Mouse (Mus musculus): ENCODE measurements around the gene Gm47841.

Gene Gm47841

DNA sequence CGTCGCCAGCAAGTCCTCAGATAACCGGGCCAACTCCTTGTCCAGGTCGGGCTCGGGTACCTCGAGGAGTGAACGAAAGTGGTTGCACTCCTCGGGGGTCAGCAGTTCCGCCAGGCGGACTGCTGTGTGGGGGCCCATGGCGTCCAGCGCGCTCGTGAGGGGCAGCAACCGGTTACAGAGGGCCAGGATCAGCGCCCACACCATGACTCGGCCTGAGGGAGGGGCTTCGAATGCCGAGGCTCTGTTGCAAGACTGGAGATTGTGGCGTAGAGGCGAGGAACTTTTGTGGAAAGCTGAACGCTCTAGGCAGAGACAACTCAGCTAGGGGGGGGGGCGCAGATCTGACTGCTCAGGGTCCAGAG is at the start of gene Gm47841:
Gene Gm47841, minus strand, starts transcription at position 204 of the 362 bp plus-strand sequence.
- DNase-seq = peak; percentile 66

GRCm38 (mm10) chr15:101095392-101095791 is 48.2 kb upstream of the Gm47841 start:
- no peak for DNase-seq

DNA sequence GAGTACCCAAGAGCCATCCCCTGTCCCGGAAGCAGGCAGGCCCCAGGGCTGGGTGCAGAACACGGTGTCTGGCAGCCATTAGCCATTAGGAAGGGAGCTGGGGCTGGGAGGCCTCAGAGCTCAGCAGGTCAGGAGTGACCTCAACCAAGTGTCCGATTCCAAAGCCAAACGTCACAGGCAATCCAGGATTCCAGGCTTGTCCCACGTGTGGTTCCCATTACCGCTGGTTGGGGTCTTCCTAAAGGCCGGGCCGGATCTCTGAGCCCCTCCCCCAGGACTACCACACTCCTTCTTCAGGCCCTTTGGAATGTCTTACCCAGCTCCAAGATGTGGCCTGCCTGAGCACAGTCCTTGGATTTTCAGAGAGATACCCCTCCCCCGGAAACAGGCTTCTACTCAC is 47.8 kb upstream of the Gm47841 start:
- no peak for DNase-seq

- no peak for DNase-seq
These were observed 46.8 kb upstream of the Gm47841 start for GRCm38 (mm10) chr15:101093988-101094387.

DNA sequence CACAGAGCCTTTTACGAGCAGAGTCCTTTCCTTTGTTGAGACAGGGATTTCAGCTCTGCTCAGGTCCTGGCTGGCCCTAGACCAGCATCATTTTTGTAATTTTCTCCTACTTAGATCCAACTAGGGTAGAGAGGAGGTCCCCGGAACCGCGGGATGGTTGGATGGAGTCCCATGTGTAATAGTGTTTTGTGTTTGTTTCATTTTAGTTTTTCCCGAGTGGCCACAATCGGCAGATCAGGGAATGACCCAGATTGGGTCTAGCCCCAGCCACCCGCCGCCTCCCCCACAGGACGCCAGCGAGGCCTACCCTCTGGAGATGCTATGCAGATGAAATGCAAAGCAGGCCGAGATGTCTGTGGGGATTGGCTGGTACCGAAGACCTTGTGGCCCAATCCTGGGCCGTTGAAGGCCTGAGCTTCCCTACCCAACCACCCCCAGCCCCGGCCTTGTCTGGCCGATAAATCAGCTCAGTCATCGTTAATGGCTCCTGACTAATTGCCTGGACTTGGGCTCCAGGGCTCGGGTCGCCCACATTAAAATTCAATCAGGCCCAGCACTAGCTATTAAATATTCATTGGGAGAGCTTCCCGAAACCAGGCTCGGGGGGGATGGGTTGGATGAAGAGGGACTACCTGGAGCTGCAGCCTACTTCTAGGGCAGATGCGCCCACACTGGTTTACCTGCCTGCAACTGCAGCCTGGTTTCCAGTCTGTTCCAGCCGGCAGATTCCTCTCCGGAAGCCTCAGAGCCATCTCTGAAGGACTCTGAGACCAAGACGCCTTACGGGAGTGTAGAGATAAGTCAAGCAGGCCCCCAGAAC is 45.8 kb upstream of the Gm47841 start:
- no peak for DNase-seq

DNA sequence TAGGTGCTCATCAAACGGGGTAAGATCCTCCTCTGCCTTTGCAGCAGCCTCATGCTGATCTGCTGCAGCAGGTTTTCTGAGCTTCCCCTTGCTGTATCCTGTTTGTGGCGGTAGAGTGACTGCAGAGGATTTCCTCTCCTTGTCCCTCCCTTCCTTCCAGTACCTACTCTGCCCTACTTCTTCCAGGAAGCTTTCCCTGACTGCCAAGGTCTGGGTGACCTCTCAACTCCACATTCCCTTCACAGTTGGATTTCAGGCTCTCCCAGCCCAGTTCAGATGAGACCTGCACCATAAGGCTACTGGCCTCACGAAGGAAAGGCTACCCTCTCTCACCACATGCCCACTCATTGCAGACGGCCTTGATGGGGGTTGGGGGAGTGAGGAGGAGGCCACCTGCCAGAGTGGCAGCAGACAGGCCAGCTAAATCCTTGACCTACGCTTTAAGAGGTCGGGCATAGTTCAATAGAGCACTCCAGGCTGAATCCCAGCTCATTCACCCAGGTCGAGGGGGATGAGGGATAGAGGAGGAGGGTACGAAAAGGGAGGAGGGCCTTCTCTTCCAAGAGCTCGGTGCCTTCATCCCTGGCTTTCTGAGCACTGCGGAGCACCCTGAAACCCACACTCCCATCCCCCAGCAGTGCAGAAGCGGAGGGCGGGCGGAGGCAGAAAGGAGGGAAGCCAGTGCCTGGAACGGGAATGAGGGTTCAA is 45.1 kb upstream of the Gm47841 start:
- no peak for DNase-seq

DNA sequence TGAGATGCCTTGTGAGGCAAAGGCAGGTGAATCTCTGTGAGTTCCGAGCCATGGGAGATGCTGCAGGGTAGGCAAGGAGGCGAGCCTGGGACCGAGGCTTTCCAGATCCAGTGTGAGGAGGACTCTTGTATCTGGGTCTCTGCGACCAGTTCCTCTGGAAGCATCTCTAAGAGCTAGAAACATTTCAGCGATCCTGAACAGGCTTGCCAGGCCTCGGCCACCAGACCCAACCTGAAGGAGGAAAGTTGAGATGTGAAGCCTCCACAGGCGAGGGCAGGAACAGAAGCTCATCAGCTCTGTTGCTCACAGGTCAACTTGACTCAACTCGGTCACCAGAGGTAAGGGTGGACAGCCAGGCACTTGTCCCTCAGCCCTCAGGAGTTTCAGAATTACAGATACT is 44.4 kb upstream of the Gm47841 start:
- DNase-seq = no peak

GRCm38 (mm10) chr15:101088291-101088690 is 41.1 kb upstream of the Gm47841 start:
- DNase-seq = no peak

DNA sequence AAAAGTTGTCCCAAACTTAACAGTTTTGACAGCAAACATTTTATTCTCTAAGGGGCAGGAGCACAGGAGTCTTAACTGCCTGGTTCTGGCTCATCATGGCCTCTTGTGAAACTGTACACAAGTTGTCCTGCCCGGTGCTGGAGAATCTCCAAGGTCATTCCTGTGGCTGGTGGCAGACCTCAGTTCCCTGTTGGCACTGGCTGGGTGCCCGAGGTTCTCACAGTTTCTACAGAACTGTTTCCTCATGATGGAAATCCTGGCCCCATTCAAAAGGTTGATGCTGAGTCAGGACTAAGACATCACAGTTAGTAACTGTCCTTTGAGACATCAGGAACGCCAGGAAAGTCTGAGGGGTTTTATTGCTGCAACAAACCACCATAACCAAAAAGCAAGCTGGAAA is 39.8 kb upstream of the Gm47841 start:
- peak; percentile 60 for DNase-seq

- DNase-seq = no peak
These were observed 39.3 kb upstream of the Gm47841 start for GRCm38 (mm10) chr15:101086451-101086850.

GRCm38 (mm10) chr15:101084499-101084898 is 37.3 kb upstream of the Gm47841 start:
- no peak for DNase-seq

GRCm38 (mm10) chr15:101082236-101082635 is 35.0 kb upstream of the Gm47841 start:
- DNase-seq = peak; percentile 44

DNA sequence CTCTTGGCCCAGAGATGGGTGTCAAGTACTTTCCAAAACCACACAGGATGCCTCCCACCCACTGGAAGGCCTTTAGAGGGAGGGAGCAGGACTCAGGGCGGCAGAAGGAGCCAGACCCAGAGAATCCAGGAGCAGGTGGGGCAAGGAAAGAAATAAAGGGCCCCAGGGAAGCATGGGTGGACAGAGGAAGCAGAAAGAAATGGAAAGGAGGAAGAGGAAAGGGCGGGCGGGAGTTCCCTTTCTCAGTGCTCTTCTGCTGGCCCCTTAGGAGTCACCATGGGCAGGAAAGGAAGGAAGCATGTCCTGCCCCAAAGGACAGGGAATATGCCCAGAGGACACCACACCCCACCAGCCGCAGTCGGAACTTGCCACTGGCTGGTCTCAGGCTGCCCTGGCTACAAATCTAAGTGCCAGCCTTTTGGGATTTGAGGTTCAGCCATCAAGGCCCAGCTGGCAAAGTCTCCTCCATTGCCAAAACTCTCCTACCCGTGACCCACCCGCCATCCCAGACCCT is 33.9 kb upstream of the Gm47841 start:
- DNase-seq = peak; percentile 42

- DNase-seq = no peak
These were observed 32.9 kb upstream of the Gm47841 start for GRCm38 (mm10) chr15:101080031-101080520.

DNA sequence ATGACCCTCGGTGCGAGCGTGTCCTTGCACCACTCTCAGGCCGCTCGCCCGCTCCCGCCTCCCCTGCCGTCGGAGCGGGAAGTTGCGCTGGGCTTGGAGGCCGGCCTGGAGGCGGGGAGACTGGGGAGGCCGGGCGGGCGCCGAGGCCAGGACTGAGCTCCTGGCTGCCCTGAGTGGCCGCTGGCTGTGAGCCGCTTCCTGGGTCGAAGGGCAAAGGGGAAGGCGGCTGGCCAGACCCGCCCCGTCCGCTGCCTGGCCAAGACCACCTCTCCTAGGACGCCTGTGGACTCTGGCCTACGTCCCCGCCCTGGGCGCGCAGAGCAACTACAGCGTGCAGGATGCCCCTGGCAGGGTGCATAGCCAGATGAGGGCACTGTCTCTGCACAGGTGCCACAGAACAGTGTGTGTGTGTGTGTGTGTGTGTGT is 31.5 kb upstream of the Gm47841 start:
- DNase-seq = peak; percentile 94

DNA sequence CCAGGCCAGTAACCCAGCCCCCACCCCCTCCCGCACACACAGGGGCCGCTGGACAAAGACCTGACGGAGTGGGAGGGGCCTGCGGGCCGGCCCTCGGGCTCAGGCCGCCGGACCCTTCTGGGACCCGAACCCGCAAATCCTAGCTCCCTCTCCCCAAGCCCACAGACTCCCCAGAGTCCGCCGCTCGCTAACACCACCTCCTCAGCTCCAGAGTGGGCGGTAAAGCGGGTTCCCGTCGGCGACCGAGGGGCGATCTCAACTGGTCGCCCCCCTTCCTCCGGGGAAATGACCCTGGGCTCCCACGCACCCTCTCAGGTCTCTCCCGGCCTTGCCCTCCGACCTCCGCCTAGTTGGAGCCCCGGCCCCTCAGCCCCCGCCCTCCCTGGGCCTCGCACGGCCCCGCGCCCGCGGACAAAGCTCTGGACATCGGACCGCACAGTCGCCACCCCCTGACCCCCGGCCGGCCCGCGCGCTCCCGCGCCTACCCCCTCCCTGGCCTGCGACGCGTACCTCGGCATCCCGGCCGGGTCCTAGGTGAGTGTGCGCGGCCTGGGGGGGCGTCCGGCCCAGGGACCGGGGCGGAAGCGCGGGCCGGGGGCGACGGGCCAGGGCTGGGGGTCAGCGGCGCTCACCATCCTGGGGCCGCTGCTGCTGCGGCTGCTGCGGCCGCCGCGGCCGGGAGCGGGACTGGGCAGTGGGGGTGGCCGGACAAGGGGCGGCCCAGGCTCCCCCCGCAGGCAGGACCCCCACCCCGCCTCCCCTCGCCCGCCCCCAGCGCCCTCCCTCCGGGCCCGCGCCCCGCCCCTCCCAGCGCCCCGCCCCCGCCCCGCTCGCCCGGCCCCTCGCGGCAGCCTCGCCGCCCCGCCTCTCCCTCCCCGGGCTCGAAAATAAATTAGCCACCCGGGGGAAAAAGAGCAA is 30.9 kb upstream of the Gm47841 start, which contains the start of gene Fignl2:
Gene Fignl2, minus strand, starts transcription at position 755 of the 918 bp plus-strand sequence.
- DNase-seq = peak; percentile 65

DNA sequence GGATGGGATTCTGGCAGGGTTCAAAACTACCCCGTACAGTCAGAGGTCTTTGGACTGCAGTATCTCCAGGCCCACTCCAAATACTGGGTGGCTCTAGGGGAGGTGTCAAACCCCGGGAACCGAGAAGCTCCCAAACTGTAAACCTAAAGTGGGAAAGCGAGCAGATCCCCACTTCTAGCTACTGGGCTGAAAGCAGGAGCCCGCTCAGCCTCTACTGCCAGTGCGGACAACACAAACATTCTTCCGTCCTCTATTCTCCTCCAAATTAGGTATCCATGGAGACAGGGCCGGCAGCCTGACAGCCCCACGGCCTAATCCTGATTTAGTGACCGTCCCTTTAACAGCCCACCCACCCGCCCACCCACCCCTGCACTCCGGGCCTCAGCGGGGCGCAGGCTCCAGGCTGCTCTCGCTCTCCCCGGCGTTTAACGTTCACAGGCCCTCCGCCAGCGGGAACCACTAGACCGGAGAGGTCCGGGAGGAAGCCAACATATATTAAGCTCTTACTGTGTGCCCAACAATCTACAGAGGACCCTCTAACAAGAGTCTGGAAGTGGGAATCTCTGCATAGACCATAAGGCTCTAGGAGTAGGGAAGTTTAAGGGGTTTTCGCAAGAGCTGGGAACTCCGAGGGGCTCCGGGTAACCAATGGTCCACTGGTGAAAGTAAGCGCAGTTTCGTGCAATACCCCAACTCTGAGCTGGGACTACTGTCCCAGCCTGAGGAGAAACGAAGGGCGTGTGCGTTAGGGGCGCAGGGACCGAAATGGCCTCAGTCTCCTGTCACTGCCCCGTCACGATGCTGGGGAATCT is 30.0 kb upstream of the Gm47841 start:
- DNase-seq = no peak

DNA sequence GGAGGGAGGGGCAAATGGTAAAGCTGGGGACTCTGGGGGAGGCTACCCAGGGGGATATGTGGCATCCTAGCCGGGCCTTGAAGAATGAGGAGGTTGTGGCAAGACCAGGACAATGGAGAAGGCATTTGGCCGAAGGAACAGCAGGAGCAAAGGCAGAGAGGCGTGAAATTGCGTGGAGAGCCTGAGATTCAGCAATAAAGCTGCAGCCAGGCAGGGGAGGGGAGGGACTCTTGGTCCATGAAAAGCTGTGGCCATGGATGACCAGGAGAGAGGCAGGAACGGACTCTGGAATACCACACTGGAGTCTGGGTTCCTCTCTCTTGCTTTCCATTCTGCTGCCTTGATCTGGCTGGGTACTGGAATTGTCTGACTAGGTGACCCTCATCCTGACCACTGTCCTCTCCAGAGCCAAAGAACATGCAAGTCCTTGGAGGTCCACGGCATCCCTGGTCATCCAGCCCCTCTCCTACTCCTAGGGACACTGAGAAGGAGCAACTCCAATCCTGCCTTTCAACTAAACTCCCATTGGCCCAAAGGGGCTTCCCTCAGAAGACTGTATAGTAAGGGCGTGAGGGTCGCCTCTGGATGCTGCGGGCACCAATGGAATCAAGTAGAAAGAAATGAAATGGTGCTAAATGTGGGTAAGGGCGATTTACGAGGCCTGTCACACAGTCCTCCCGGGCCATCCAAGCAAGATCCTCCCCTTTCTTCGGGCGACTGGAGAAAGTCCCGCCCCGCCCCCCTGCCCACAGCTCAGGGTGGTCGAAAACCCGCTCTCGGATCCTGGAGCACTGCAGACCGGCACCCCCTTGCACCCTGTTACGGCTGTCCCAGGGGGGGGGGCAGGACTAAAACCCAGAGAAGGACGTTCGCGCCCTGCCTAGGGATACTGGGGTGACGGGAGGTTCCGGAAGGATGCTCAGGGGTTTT is 29.1 kb upstream of the Gm47841 start:
- DNase-seq = no peak

DNA sequence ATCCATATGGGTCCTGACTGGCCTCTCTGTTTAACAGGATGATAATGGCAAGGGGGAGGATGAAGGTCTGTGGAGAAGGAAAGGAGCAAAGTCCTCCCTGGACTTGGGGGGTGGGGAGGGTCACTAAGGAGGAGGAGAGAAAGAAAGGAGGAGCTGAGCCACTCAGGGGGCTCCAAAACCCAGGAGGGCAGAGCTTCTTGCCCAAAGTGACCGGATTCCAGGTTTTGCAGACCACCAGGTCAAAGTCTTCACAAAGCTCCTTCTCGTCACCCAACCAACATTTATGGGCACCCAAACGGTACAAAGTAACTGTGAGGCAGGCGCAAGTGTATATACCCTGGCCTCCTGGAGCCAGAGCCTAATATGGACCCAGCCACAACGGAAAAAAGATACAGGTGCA is 28.5 kb upstream of the Gm47841 start:
- no peak for DNase-seq

DNA sequence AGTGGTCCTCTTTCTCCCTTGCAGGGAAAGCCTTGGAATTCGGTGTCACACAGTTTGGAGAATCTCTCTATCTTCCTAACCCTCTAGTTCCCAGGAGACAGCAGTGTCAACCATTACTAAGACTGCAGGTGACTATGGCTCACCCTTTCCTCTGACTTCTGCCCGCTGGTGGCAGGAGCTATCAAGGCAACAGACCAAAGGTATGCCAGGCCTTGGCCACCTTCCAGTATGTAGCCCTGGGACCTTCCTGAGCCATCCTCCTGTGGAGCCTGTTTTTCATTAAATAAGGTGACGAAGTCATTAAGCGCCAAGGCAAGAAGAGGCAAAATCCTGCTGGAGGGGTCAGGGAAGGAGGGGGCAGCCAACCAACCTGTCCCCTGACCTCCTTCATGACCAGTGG is 28.0 kb upstream of the Gm47841 start:
- DNase-seq = no peak

- DNase-seq = no peak
These were observed 26.9 kb upstream of the Gm47841 start for GRCm38 (mm10) chr15:101074067-101074466.
